Mouse (Mus musculus) liver, embryonic 16.5 days (tissue): ENCODE measurements around the gene Dglucy. TPM values are rescaled to one million over a fixed set of nuclear protein-coding genes. Genes with fewer than 3 reads are reported as not detected.

ENCODE experiments used
- ATAC-seq: fragments of 200-750 bp; cut with Nextera tagmentation; 2 replicates; pipeline ENCODE4 v1.8.0; 2017; ENCODE audit warnings: low read depth, mild to moderate bottlenecking, moderate number of reproducible peaks, moderate library complexity
- H3K27ac ChIP-seq: fragments of 300-500 bp; sonication (generic); 2 replicates; pipeline ENCODE4 v1.5.1; 2014; ENCODE audit warnings: mild to moderate bottlenecking, low read length
- H3K27me3 ChIP-seq: fragments of 300-500 bp; sonication (generic); 2 replicates; pipeline ENCODE4 v1.6.1; 2014; ENCODE audit warnings: low read depth, low read length, mixed read lengths; ENCODE audit not compliant: control insufficient read depth, insufficient read depth
- H3K36me3 ChIP-seq: fragments of 300-500 bp; sonication (generic); 2 replicates; pipeline ENCODE4 v1.6.1; 2014; ENCODE audit warnings: mild to moderate bottlenecking; ENCODE audit not compliant: control insufficient read depth, insufficient read depth
- H3K4me1 ChIP-seq: fragments of 300-500 bp; sonication (generic); 2 replicates; pipeline ENCODE4 v1.6.1; 2014; ENCODE audit warnings: low read depth, low read length, mixed read lengths; ENCODE audit not compliant: control insufficient read depth
- H3K4me2 ChIP-seq: fragments of 300-500 bp; sonication (generic); 2 replicates; pipeline ENCODE4 v1.6.1; 2014; ENCODE audit warnings: low read depth, low read length, mixed read lengths
- H3K4me3 ChIP-seq: fragments of 300-500 bp; sonication (generic); 2 replicates; pipeline ENCODE4 v1.5.1; 2014; ENCODE audit warnings: low read depth, mild to moderate bottlenecking, low read length
- H3K9ac ChIP-seq: fragments of 300-500 bp; sonication (generic); 2 replicates; pipeline ENCODE4 v1.6.1; 2014; ENCODE audit warnings: low read depth, low read length
- H3K9me3 ChIP-seq: fragments of 300-500 bp; sonication (generic); replicated peaks from 2 replicates; pipeline ENCODE4 v1.6.1; 2016; ENCODE audit warnings: low read length; ENCODE audit not compliant: control insufficient read depth
- WGBS: fragments of 180-500 bp; shearing (Covaris S2); extraction: QIAGEN DNeasy Blood & Tissue Kit; methylation state at CpG from one replicate; pipeline ENCODE4 v1.1.7; 2014; ENCODE audit not compliant: insufficient replicate concordance; 5-methylcytosine and 5-hydroxymethylcytosine counted together
- polyA plus RNA-seq: library from polyadenylated mRNA; unstranded; fragments of >200 nt; fragmentation: Nextera tagmentation; extraction: Ambion mirVana; gene quantifications from 2 replicates; pipeline ENCODE4 v1.2.1, GENCODE M21; 2015

Dglucy gene
- polyA plus RNA-seq, 1 experiment from 2014 or later, result 1.1 TPM

DNA sequence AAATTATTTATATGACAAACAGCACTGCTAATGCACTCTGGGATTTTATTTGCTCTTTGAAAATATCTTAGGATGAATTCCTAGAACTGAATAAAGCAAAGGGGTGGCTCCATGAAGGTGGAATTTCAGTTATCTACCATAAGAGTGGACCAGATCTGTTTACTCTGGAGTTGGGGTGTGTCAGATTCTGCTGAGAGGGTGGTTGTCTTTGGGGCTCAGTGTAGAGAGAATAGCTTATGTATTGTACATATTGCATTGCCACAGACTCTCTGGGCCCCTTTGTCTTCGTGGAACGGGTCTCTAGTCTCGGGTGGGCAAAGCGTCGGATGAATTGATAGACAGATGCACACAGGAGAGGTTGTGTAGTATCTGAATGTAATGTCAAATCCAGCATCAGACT, 38.0 kb downstream of the Dglucy start:
- Histone ChIP-seq H3K9me3 (no peaks in the 10 kb centered on the region), H3K4me1 (no peaks in the 10 kb centered on the region), H3K4me3 (no peak overlapping the region), H3K27me3 (no peaks in the 10 kb centered on the region), H3K9ac (no peak overlapping the region), H3K27ac (no peak overlapping the region), H3K36me3 (no peaks in the 10 kb centered on the region), H3K4me2 (no peak overlapping the region)
- no peak for ATAC-seq
- 65% methylated on average over 5 of the region's 5 CpGs for WGBS

DNA sequence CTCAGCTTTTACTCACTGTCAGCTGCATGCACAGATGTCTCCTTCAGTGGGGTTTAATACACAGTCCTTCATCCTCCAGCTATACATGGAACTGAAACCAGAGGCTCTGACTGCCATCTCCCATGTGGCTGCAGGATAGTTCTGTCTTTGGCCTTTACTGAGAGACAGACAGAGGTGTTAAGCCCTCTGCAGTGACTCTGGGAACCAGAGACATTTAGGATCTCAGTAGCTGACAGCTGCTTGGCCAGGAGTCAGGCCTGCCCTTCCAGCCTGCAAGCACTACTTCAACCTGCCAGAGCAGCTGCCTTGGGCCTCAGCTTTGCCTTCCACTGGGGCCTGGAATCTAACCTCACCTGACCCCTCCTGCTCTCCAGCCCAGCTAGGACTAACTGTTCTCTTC, 41.1 kb downstream of the Dglucy start:
- H3K4me3 ChIP-seq, result no peak overlapping the region
- ATAC-seq, result no peak
- no peak overlapping the region for H3K27ac ChIP-seq

GRCm38 (mm10) chr12:100831021-100831420, 52.2 kb downstream of the Dglucy start:
- Histone ChIP-seq H3K4me3 (no peak overlapping the region), H3K9me3 (no peaks in the 10 kb centered on the region), H3K27me3 (no peaks in the 10 kb centered on the region), H3K36me3 (no peaks in the 10 kb centered on the region), H3K27ac (no peak overlapping the region), H3K4me2 (no peak overlapping the region), H3K4me1 (no peaks in the 10 kb centered on the region), H3K9ac (no peak overlapping the region)
- WGBS, result 53% methylated on average over 2 of the region's 2 CpGs
- no peak for ATAC-seq

More for the DNA sequence above, 41.1 kb downstream of the Dglucy start:
- no peak overlapping the region for H3K9ac ChIP-seq
- H3K4me1 ChIP-seq, result no peaks in the 10 kb centered on the region
- no peaks in the 10 kb centered on the region for H3K27me3 ChIP-seq
- no peaks in the 10 kb centered on the region for H3K9me3 ChIP-seq
- no peak overlapping the region for H3K4me2 ChIP-seq
- no peaks in the 10 kb centered on the region for H3K36me3 ChIP-seq

DNA sequence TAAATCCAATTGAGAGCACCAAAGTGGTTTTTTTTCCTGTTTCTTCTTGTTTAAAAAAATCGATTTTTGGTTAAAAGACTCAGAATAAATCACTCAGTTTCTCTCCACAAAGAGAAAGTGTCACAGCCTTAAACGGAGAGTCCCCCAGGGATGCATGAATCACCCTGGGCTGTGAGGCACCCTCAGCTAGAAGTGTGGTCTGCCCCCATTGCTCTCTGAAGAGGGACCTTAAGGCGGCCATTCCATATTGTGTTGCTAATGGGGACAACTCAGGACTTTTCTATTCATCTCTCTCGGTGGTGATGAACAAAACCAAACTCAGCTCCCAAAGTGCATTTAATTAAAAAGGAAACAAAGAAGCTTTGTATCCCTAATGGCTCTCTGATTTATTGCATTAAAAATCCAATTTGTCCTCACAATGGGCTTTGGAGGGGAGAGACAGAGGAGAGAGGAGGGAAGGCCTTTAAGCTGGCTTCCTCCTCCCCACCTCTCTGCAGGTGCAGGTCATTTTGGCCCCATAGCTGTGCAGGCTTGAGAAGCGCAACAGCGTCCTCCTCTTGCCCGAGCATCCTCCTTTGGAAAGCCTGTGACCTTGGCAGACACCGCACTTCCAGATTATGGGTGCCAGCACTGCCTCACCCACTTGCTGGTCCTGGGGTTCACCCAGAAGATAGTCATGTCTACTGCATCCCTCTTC, 52.9 kb downstream of the Dglucy start:
- no peaks in the 10 kb centered on the region for H3K4me1 ChIP-seq
- no peak overlapping the region for H3K4me2 ChIP-seq
- WGBS, result 66% methylated on average over 8 of the region's 8 CpGs
- no peak overlapping the region for H3K9ac ChIP-seq
- no peaks in the 10 kb centered on the region for H3K9me3 ChIP-seq
- ATAC-seq, result no peak
- H3K27ac ChIP-seq, result no peak overlapping the region
- no peak overlapping the region for H3K4me3 ChIP-seq
- H3K36me3 ChIP-seq, result no peaks in the 10 kb centered on the region
- H3K27me3 ChIP-seq, result no peaks in the 10 kb centered on the region

GRCm38 (mm10) chr12:100837208-100837607, 58.4 kb downstream of the Dglucy start:
- Histone ChIP-seq H3K4me3 (no peak overlapping the region), H3K4me1 (no peaks in the 10 kb centered on the region), H3K27ac (no peak overlapping the region), H3K36me3 (no peaks in the 10 kb centered on the region), H3K9me3 (no peaks in the 10 kb centered on the region), H3K27me3 (no peaks in the 10 kb centered on the region), H3K4me2 (no peak overlapping the region), H3K9ac (no peak overlapping the region)
- no peak for ATAC-seq
- 35% methylated on average over 3 of the region's 3 CpGs for WGBS

DNA sequence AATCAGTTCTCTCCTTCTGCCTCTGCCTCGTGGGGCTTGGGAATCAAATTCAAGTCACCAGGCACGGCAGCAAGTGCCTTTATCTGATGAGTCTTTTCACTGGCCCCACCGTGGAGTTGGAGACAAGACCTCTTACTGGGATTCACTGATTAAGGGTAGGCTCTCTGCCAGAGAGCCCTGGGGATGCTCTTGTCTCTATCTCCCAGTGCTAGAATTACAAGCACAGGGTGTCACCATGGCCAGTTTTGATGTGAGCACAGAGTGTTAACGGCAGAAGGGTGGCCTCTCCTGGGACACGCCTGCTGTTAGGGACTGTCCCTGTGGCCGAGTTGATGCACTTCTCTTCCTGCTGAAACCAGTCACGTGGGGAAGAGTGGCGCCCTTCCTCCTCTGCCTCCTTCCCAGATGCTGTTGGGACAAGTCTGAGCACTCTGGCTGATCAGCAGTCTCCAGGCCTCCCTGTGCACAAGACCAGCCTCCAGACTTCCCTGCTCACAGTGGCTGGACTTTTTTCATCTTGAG, 60.3 kb downstream of the Dglucy start:
- Histone ChIP-seq H3K27ac (no peak overlapping the region), H3K4me1 (no peaks in the 10 kb centered on the region), H3K9me3 (no peaks in the 10 kb centered on the region), H3K4me3 (no peak overlapping the region), H3K27me3 (no peaks in the 10 kb centered on the region), H3K4me2 (no peak overlapping the region), H3K9ac (no peak overlapping the region), H3K36me3 (no peaks in the 10 kb centered on the region)
- WGBS, result 5% methylated on average over 8 of the region's 8 CpGs
- ATAC-seq, result peak; percentile 52; the same call in 1 of the 2 replicates

- Histone ChIP-seq H3K27ac (no peak overlapping the region), H3K4me1 (no peaks in the 10 kb centered on the region), H3K27me3 (no peaks in the 10 kb centered on the region), H3K9me3 (no peaks in the 10 kb centered on the region), H3K4me3 (no peak overlapping the region), H3K36me3 (no peaks in the 10 kb centered on the region), H3K9ac (no peak overlapping the region), H3K4me2 (no peak overlapping the region)
- ATAC-seq, result no peak
- WGBS, result 67% methylated on average over 6 of the region's 6 CpGs
Observed at GRCm38 (mm10) chr12:100839926-100840325, 61.1 kb downstream of the Dglucy start.

GRCm38 (mm10) chr12:100841211-100841792, 62.4 kb downstream of the Dglucy start:
- 15% methylated on average over 3 of the region's 3 CpGs for WGBS
- Histone ChIP-seq H3K9me3 (no peaks in the 10 kb centered on the region), H3K9ac (no peak overlapping the region), H3K27ac (no peak overlapping the region), H3K4me1 (no peaks in the 10 kb centered on the region), H3K4me2 (no peak overlapping the region), H3K27me3 (no peaks in the 10 kb centered on the region), H3K36me3 (no peaks in the 10 kb centered on the region), H3K4me3 (no peak overlapping the region)
- no peak for ATAC-seq

- no peak overlapping the region for H3K4me2 ChIP-seq
- H3K9me3 ChIP-seq, result no peaks in the 10 kb centered on the region
- no peak overlapping the region for H3K4me3 ChIP-seq
- H3K27me3 ChIP-seq, result no peaks in the 10 kb centered on the region
- no peak overlapping the region for H3K9ac ChIP-seq
- 56% methylated on average over 4 of the region's 4 CpGs for WGBS
- no peaks in the 10 kb centered on the region for H3K36me3 ChIP-seq
- H3K4me1 ChIP-seq, result no peaks in the 10 kb centered on the region
- no peak overlapping the region for H3K27ac ChIP-seq
- no peak for ATAC-seq
Observed at GRCm38 (mm10) chr12:100843171-100843570, 64.3 kb downstream of the Dglucy start.
